Mouse (Mus musculus) erythroblast, embryonic 14.5 days (primary cell): ENCODE data around the gene Cdk17.

ENCODE experiments used
- GATA1 ChIP-seq: IDR thresholded peaks from 2 replicates; pipeline ENCODE4 v1.6.1; 2012; ENCODE audit warnings: low read length, inconsistent platforms, mixed read lengths
- TAL1 ChIP-seq: IDR thresholded peaks from 3 replicates; pipeline ENCODE4 v1.6.1; 2012; ENCODE audit warnings: low read length, inconsistent platforms, mixed read lengths

DNA sequence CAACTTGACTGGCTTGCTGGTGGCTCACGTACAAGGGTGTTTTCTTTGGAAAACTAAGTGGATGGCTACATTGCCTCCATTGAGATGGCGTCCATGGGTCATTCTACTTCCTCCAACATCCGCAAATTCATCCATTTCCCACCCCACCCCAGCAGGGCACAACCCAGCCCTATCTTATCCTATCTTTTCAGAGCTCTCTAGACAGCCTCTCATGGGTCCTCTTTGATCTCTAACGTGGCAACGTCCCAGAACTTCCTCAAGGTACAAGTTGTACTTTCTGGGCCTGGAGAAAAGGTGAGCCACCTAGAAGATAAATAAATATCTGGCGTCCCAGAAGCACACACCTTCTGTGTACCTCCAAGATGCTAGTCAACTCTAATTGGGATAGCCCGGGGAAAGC is 132.9 kb downstream of the Cdk17 start:
- no peak for TF ChIP-seq GATA1
- no peak for TF ChIP-seq TAL1
